Mouse (Mus musculus): Measurements from ENCODE around the gene Mrpl53. TPM values are rescaled to one million over a fixed set of nuclear protein-coding genes. Genes with fewer than 3 reads are reported as not detected.
A peak's percentile ranks its signal among the peaks of the same experiment; 100 is the strongest.

Mrpl53 gene
- polyA plus RNA-seq, 1 experiment from 2014 or later, result 134 TPM

GRCm38 (mm10) chr6:83127419-83127818, 18.6 kb downstream of the Mrpl53 start:
- Histone ChIP-seq H3K9me3 (ENCODE audit: control insufficient read depth, low read length) (no peaks in the 10 kb centered on the region), H3K4me3 (ENCODE audit: low read length) (no peak overlapping the region), H3K4me2 (ENCODE audit: low read depth, low read length) (no peak overlapping the region), H3K27me3 (replicated peaks; ENCODE audit: control insufficient read depth, insufficient read depth, low read length) (no peaks in the 10 kb centered on the region), H3K27ac (ENCODE audit: low read length) (no peak overlapping the region), H3K9ac (ENCODE audit: low read depth, low read length) (no peak overlapping the region), H3K4me1 (ENCODE audit: control insufficient read depth, insufficient read depth, low read length) (peaks cover 29% of the 10 kb centered on the region), H3K36me3 (ENCODE audit: control insufficient read depth, insufficient read depth, low read length) (no peaks in the 10 kb centered on the region)
- ATAC-seq, result no peak
- WGBS, result 94% methylated on average over 5 of the region's 5 CpGs

- Histone ChIP-seq H3K27ac (ENCODE audit: low read length) (peak overlapping the region; percentile 95), H3K4me2 (ENCODE audit: low read depth, low read length) (peak overlapping the region; percentile 38), H3K9ac (ENCODE audit: low read depth, low read length) (peak overlapping the region; percentile 50; the same call in 1 of the 2 replicates), H3K4me3 (ENCODE audit: low read length) (peak overlapping the region; percentile 8; the same call in 1 of the 2 replicates), H3K27me3 (replicated peaks; ENCODE audit: control insufficient read depth, insufficient read depth, low read length) (no peaks in the 10 kb centered on the region), H3K4me1 (ENCODE audit: control insufficient read depth, insufficient read depth, low read length) (peaks cover 30% of the 10 kb centered on the region), H3K36me3 (ENCODE audit: control insufficient read depth, insufficient read depth, low read length) (no peaks in the 10 kb centered on the region), H3K9me3 (ENCODE audit: control insufficient read depth, low read length) (no peaks in the 10 kb centered on the region)
- ATAC-seq, result peak; percentile 79
- 38% methylated on average over 6 of the region's 6 CpGs for WGBS
Observed at GRCm38 (mm10) chr6:83131469-83132034, 22.7 kb downstream of the Mrpl53 start.

GRCm38 (mm10) chr6:83132176-83132919, 23.5 kb downstream of the Mrpl53 start:
- Histone ChIP-seq H3K4me3 (ENCODE audit: low read length) (no peak overlapping the region), H3K4me2 (ENCODE audit: low read depth, low read length) (peak overlapping the region; percentile 38), H3K27ac (ENCODE audit: low read length) (peak overlapping the region; percentile 95), H3K9me3 (ENCODE audit: control insufficient read depth, low read length) (no peaks in the 10 kb centered on the region), H3K4me1 (ENCODE audit: control insufficient read depth, insufficient read depth, low read length) (peaks cover 31% of the 10 kb centered on the region), H3K27me3 (replicated peaks; ENCODE audit: control insufficient read depth, insufficient read depth, low read length) (no peaks in the 10 kb centered on the region), H3K36me3 (ENCODE audit: control insufficient read depth, insufficient read depth, low read length) (no peaks in the 10 kb centered on the region), H3K9ac (ENCODE audit: low read depth, low read length) (no peak overlapping the region)
- WGBS, result 70% methylated on average over 9 of the region's 9 CpGs
- ATAC-seq, result peak; percentile 13; the same call in 1 of the 2 replicates

- no peaks in the 10 kb centered on the region for H3K27me3 ChIP-seq (replicated peaks; ENCODE audit: control insufficient read depth, insufficient read depth, low read length)
- ATAC-seq, result no peak
- H3K4me3 ChIP-seq (ENCODE audit: low read length), result no peak overlapping the region
- H3K9ac ChIP-seq (ENCODE audit: low read depth, low read length), result no peak overlapping the region
- peaks cover 42% of the 10 kb centered on the region for H3K4me1 ChIP-seq (ENCODE audit: control insufficient read depth, insufficient read depth, low read length)
- no peaks in the 10 kb centered on the region; the same call in 1 of the 2 replicates for H3K36me3 ChIP-seq (ENCODE audit: control insufficient read depth, insufficient read depth, low read length)
- H3K9me3 ChIP-seq (ENCODE audit: control insufficient read depth, low read length), result no peaks in the 10 kb centered on the region
- 55% methylated on average over 3 of the region's 3 CpGs for WGBS
- H3K4me2 ChIP-seq (ENCODE audit: low read depth, low read length), result no peak overlapping the region
- H3K27ac ChIP-seq (ENCODE audit: low read length), result no peak overlapping the region
Observed at GRCm38 (mm10) chr6:83134226-83134625, 25.4 kb downstream of the Mrpl53 start.

- Histone ChIP-seq H3K27me3 (replicated peaks; ENCODE audit: control insufficient read depth, insufficient read depth, low read length) (no peaks in the 10 kb centered on the region), H3K4me3 (ENCODE audit: low read length) (peak within 1 kb of the TSS; percentile 58), H3K36me3 (ENCODE audit: control insufficient read depth, insufficient read depth, low read length) (no peaks in the 10 kb centered on the region; the same call in 1 of the 2 replicates), H3K9ac (ENCODE audit: low read depth, low read length) (peak within 1 kb of the TSS; percentile 87), H3K4me2 (ENCODE audit: low read depth, low read length) (peak within 1 kb of the TSS; percentile 81), H3K4me1 (ENCODE audit: control insufficient read depth, insufficient read depth, low read length) (peaks cover 43% of the 10 kb centered on the region), H3K27ac (ENCODE audit: low read length) (peak within 1 kb of the TSS; percentile 100), H3K9me3 (ENCODE audit: control insufficient read depth, low read length) (no peaks in the 10 kb centered on the region)
- 58% methylated on average over 7 of the region's 7 CpGs for WGBS
- peak; percentile 9; the same call in 1 of the 2 replicates for ATAC-seq
Observed at GRCm38 (mm10) chr6:83134951-83135513, 26.2 kb downstream of the Mrpl53 start, which contains the start of gene Rtkn. Gene Rtkn, plus strand, starts transcription at chr6:83135463.

GRCm38 (mm10) chr6:83135571-83136161, 26.8 kb downstream of the Mrpl53 start:
- 5% methylated on average over 37 of the region's 37 CpGs for WGBS
- ATAC-seq, result no peak
- peaks cover 41% of the 10 kb centered on the region for H3K4me1 ChIP-seq (ENCODE audit: control insufficient read depth, insufficient read depth, low read length)

GRCm38 (mm10) chr6:83136291-83136880, 27.5 kb downstream of the Mrpl53 start:
- Histone ChIP-seq H3K9me3 (ENCODE audit: control insufficient read depth, low read length) (no peaks in the 10 kb centered on the region), H3K27ac (ENCODE audit: low read length) (peak overlapping the region; percentile 100), H3K4me2 (ENCODE audit: low read depth, low read length) (peak overlapping the region; percentile 81), H3K9ac (ENCODE audit: low read depth, low read length) (peak overlapping the region; percentile 87), H3K27me3 (replicated peaks; ENCODE audit: control insufficient read depth, insufficient read depth, low read length) (no peaks in the 10 kb centered on the region), H3K4me3 (ENCODE audit: low read length) (peak overlapping the region; percentile 58), H3K36me3 (ENCODE audit: control insufficient read depth, insufficient read depth, low read length) (no peaks in the 10 kb centered on the region; the same call in 1 of the 2 replicates), H3K4me1 (ENCODE audit: control insufficient read depth, insufficient read depth, low read length) (peaks cover 34% of the 10 kb centered on the region)
- no peak for ATAC-seq
- WGBS, result 20% methylated on average over 5 of the region's 5 CpGs

More at GRCm38 (mm10) chr6:83135571-83136161, 26.8 kb downstream of the Mrpl53 start:
- Histone ChIP-seq H3K36me3 (ENCODE audit: control insufficient read depth, insufficient read depth, low read length) (no peaks in the 10 kb centered on the region; the same call in 1 of the 2 replicates), H3K9ac (ENCODE audit: low read depth, low read length) (peak overlapping the region; percentile 87), H3K4me3 (ENCODE audit: low read length) (peak overlapping the region; percentile 58), H3K9me3 (ENCODE audit: control insufficient read depth, low read length) (no peaks in the 10 kb centered on the region), H3K27ac (ENCODE audit: low read length) (peak overlapping the region; percentile 100), H3K4me2 (ENCODE audit: low read depth, low read length) (peak overlapping the region; percentile 81), H3K27me3 (replicated peaks; ENCODE audit: control insufficient read depth, insufficient read depth, low read length) (no peaks in the 10 kb centered on the region)

- H3K4me3 ChIP-seq (ENCODE audit: low read length), result peak overlapping the region; percentile 58
- H3K4me2 ChIP-seq (ENCODE audit: low read depth, low read length), result peak overlapping the region; percentile 81
- peaks cover 36% of the 10 kb centered on the region for H3K4me1 ChIP-seq (ENCODE audit: control insufficient read depth, insufficient read depth, low read length)
- peak overlapping the region; percentile 100 for H3K27ac ChIP-seq (ENCODE audit: low read length)
- H3K36me3 ChIP-seq (ENCODE audit: control insufficient read depth, insufficient read depth, low read length), result no peaks in the 10 kb centered on the region; the same call in 1 of the 2 replicates
- peak; percentile 75 for ATAC-seq
- no peaks in the 10 kb centered on the region for H3K27me3 ChIP-seq (replicated peaks; ENCODE audit: control insufficient read depth, insufficient read depth, low read length)
- H3K9ac ChIP-seq (ENCODE audit: low read depth, low read length), result peak overlapping the region; percentile 87
- WGBS, result 1% methylated on average over 24 of the region's 26 CpGs
- H3K9me3 ChIP-seq (ENCODE audit: control insufficient read depth, low read length), result no peaks in the 10 kb centered on the region
Observed at GRCm38 (mm10) chr6:83136881-83137575, 28.2 kb downstream of the Mrpl53 start.

Data from intestine, embryonic 16.5 days (tissue).